Mouse (Mus musculus) kidney, postnatal 10 days (tissue): ENCODE results near the gene Ly86.
A peak's percentile ranks its signal among the peaks of the same experiment; 100 is the strongest.

Source experiments
- DNase-seq: peaks from one replicate; pipeline ENCODE4 v3.0.0; 2021; ENCODE audit warnings: mixed read lengths

The Ly86 gene

DNA sequence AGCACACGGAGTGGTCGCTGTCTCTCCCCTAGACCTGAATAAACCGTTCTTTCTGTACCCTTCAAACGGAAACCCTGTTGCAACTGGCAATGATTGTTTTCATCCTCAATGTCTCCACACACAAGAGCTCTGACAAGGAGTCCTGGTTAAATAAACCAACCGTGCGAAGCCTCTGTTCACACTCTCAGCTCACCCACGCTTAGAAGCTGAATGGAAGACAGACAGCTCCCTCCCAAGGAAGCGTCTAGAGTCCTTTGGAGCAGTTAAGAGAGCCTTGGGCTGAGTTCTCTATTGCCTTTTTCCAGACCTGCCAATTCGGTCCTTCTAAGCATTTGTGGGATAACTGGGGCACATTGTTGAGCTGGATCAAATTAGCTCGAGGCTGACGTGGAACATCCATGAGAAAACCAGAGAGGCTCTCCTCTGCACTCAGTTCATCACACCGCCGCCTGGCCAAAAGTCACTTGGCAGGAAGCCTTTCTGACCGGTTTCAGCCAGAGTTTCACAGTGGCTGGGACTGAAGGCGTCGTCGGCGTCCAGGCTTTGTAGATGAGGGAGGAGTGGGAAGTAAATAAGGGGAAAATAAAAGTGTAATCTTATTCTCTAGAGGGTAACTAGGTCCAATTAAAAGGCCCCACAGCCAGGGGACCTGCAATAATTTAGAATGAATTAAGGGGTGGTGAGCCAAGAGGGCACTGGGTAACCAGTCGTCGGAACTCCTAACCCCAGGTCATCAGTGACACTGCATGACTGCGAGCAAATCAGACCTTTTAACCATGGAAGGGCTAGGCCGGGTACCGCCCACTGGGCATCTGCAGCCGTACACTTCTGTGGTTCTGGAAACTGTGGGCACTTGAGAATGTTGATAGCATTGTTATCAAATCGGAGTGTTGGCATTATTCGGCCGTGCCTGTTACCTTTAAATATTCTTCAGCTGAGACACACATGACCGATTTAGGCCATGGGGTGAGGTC lies 115.2 kb downstream of the Ly86 start:
- DNase-seq = peak; percentile 90

DNA sequence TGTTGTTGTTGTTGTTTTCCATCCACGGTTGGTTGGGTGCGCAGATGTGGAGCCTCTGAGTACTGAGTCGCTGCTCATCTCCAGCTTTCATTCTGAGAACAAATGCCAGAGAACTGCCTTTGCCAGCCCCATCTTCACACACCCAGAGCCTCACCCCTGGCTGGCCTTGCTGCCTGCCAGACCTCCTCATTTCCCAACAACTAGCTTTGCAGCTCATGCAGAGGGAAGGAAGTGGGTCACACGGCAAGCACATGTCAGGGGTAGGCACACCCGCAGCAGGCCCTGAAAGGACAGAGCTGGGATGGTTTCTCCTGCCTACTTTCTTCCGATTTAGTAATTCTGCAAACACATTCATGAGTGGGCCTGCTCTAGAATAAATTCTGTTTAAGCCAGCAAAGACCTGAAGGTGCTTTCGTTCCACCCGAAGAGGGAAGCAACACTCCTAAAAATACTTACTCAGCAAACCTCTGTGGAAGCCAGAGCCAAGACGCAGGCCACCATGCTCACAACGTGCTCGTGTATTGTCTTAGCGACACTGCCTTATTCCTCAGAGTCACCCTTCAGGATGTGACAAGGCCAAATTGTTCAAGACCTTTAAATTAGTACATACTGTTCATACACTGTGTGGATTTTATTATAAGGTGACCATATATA lies 117.2 kb downstream of the Ly86 start:
- no peak for DNase-seq

DNA sequence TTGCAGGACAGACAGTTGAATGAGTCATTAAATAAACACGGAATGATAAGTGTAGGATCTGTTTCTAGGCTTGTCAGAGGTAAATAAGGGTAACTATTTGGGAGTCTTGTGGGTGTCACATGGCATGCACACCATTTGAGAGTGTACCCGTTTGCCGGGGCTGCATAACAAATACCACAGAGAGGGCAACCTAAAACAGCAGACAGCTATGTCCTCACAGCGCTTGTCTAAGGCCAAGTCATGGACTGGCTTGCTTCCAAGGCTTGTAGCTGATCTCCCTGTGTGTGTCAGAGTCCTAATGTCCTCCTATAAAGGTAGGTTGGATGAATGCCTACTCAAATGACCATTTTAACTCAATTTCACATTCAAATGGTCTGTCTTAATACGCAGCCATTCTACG lies 120.7 kb downstream of the Ly86 start:
- DNase-seq = no peak

DNA sequence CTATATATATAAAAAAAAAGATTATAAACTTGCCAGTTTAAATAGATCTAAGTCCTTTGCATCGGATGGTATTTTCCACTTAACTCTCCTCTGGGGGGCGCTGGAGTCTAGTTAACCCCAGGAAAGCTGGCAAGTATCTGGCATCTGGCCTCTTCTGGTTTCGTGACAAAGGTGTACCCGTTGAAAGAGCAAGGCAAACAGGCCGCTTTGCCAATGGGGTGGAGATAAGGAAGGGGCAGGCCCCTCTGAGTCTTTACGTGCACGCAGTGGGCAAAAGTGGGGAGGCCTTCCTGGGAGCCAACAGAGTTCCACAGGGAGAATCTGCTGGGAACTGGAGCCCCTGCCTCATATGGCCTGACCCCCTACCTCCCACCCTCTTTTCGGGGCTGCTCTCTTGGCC lies 122.8 kb downstream of the Ly86 start:
- peak; percentile 86 for DNase-seq
